Mouse (Mus musculus) brain, embryonic 14.5 days (tissue): ENCODE measurements at regions not wholly inside any gene's neighbourhood (a gene's known extent, or its start where the extent isn't known, plus 50 kb on each side); places are given as distances from the start of the nearest gene placed in this dataset.

Experiments
- DNase-seq: peaks from one replicate; pipeline ENCODE4 v3.0.0-alpha.2; 2011; ENCODE audit warnings: low read depth
- CTCF ChIP-seq: fragments of 200-500 bp; IDR thresholded peaks from 2 replicates; pipeline ENCODE4 v1.5.1; 2012; ENCODE audit warnings: inconsistent platforms, mild to moderate bottlenecking, moderate library complexity, borderline replicate concordance; ENCODE audit not compliant: insufficient read depth, insufficient read length; ENCODE audit errors: extremely low read depth
- POLR2A ChIP-seq: fragments of 200-500 bp; IDR thresholded peaks from 2 replicates; pipeline ENCODE4 v1.6.1; 2012; ENCODE audit warnings: mild to moderate bottlenecking, inconsistent platforms, borderline replicate concordance; ENCODE audit not compliant: poor library complexity, insufficient read depth, insufficient read length, severe bottlenecking; ENCODE audit errors: extremely low read depth

DNA sequence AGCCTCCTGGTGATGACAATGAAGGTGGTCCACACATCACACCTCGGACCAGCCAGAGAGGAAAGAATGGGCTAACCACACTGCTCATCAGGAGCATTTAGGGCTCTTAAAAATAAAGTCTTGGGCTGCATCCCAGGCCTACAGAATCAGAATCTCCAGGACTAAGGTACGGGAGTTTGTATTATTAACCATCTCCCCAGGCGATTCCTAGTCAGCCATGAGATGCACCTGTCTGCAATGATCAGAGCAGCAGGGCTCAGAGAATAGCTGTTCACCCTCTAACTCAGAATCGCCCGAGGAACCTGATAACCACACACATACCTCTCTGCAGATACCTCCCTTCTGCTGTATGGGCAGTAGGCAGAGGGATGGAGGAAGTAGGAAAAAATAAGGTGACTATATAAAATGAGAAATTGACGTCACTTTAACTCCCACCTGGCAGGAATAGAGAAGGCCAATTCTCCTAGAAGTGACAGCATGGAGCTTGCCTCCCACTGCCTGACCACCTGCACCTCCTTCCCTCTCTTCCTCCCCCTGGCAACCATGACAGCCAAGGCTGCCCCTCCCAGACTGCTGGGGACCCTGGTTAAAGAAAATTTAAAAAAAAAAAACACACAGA, 401.5 kb upstream of the Rps6ka3 start:
- TF ChIP-seq CTCF = no peak
- no peak for TF ChIP-seq POLR2A
- no peak for DNase-seq

DNA sequence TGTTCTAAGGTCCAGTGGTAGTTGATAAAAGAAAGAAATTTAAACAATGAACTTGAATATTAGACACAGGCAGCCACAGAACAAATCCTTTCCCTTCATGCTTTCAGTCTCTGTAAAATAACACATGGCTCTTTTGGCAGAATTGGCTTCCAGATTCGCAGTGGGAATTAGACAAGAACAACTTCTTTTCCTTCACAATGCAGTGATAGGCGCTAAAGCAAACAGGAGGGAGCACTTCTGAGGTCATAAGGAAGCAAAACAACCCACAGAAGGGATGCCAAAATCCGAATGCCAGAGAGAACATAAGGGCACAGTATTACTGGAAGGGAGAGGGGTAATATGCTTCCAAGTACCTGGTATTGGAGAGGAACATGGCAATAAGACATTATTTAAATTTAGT, 396.3 kb upstream of the Rps6ka3 start:
- peak; percentile 18 for DNase-seq

GRCm38 (mm10) chrX:158837546-158837945, 372.6 kb upstream of the Rps6ka3 start:
- TF ChIP-seq POLR2A (no peak), CTCF (no peak)
- DNase-seq = no peak

More for the DNA sequence above, 396.3 kb upstream of the Rps6ka3 start:
- no peak for TF ChIP-seq POLR2A
- no peak for TF ChIP-seq CTCF

GRCm38 (mm10) chrX:158852308-158852707, 357.8 kb upstream of the Rps6ka3 start:
- DNase-seq = no peak
- no peak for TF ChIP-seq CTCF
- TF ChIP-seq POLR2A = no peak
